Mouse (Mus musculus): Measurements from ENCODE around the gene Fgf15.

GRCm38 (mm10) chr7:144928009-144928888, 31.9 kb downstream of the Fgf15 start:
- TF ChIP-seq CTCF (IDR thresholded peaks at IDR 0.05; ENCODE audit: low read depth, low read length) (no peak), TAL1 (conservative IDR thresholded peaks at IDR 0.05; ENCODE audit: low read depth, low read length) (no peak), GATA1 (IDR thresholded peaks at IDR 0.05; ENCODE audit: borderline replicate concordance, low read length) (no peak), POLR2AphosphoS5 (IDR thresholded peaks at IDR 0.05; ENCODE audit: insufficient replicate concordance, low read depth, low read length) (no peak), GATA2 (IDR thresholded peaks at IDR 0.05; ENCODE audit: borderline replicate concordance, low read depth, low read length) (no peak)
